Mouse (Mus musculus) midbrain, embryonic 15.5 days (tissue): ENCODE data around the gene Tspyl2. TPM values are rescaled to one million over a fixed set of nuclear protein-coding genes. Genes with fewer than 3 reads are reported as not detected.
A peak's percentile ranks its signal among the peaks of the same experiment; 100 is the strongest.
"Not testable (repeated sequence)": the region's sequence is repeated elsewhere in the genome, so short reads cannot be mapped to it uniquely, and the experiment has no call there.

Source experiments
- ATAC-seq: fragments of 200-750 bp; cut with Nextera tagmentation; replicated peaks from 2 replicates; pipeline ENCODE4 v1.8.0; 2017; ENCODE audit warnings: moderate TSS enrichment
- H3K27ac ChIP-seq: fragments of 300-500 bp; sonication (generic); 2 replicates; pipeline ENCODE4 v1.5.1; 2015; ENCODE audit warnings: mild to moderate bottlenecking, inconsistent platforms
- H3K27me3 ChIP-seq: fragments of 300-500 bp; sonication (generic); replicated peaks from 2 replicates; pipeline ENCODE4 v1.6.1; 2015; ENCODE audit warnings: inconsistent platforms
- H3K36me3 ChIP-seq: fragments of 300-500 bp; sonication (generic); replicated peaks from 2 replicates; pipeline ENCODE4 v1.6.1; 2015; ENCODE audit warnings: inconsistent platforms
- H3K4me1 ChIP-seq: fragments of 300-500 bp; sonication (generic); 2 replicates; pipeline ENCODE4 v1.6.1; 2015; ENCODE audit warnings: inconsistent platforms
- H3K4me2 ChIP-seq: fragments of 300-500 bp; sonication (generic); 2 replicates; pipeline ENCODE4 v1.6.1; 2015; ENCODE audit warnings: inconsistent platforms, mild to moderate bottlenecking, moderate library complexity
- H3K4me3 ChIP-seq: fragments of 300-500 bp; sonication (generic); 2 replicates; pipeline ENCODE4 v1.5.1; 2015; ENCODE audit warnings: mild to moderate bottlenecking, inconsistent platforms
- H3K9ac ChIP-seq: fragments of 300-500 bp; sonication (generic); 2 replicates; pipeline ENCODE4 v1.6.1; 2015; ENCODE audit warnings: mild to moderate bottlenecking, inconsistent platforms
- H3K9me3 ChIP-seq: fragments of 300-500 bp; sonication (generic); 2 replicates; pipeline ENCODE4 v1.6.1; 2016; ENCODE audit warnings: inconsistent platforms
- WGBS: fragments of 180-500 bp; shearing (Covaris S2); methylation state at CpG from one replicate; pipeline ENCODE4 v1.1.7; 2015; ENCODE audit warnings: mixed read lengths; 5-methylcytosine and 5-hydroxymethylcytosine counted together
- polyA plus RNA-seq: library from polyadenylated mRNA; unstranded; fragments of >200 nt; fragmentation: Nextera tagmentation; extraction: Ambion mirVana; gene quantifications from 2 replicates; pipeline ENCODE4 v1.2.1, GENCODE M21; 2015

The Tspyl2 gene
- polyA plus RNA-seq: 58.7 and 60.4 TPM in 2 replicates

DNA sequence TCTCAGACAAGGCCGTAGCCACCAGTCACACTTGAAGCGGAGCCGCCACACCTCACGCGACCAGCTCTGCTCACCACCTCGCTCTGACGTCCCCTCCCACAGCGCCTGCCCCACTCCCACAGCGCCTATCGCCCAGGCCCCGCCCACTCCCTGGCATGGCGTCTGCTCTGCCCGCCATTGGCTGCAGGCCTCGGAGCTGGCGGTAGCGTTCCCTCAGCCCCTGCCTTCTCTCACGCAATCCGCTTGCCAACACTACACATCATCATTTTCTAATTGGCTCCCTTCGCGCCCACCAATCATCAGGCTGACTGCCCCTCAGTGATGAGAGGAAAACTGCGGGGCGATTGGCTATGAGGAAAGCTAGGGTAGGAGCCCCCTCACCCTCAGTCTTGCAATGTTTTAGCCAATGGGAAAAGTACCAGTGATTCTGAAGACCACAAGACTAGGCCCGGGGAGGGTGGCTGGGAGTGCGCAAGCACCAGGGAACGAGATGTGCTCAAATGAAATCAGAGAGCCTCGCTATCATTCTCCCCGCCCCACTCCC lies at the start of gene Tspyl2:
Tspyl2 (minus strand) TSS at position 68 of the 544 bp plus-strand sequence.
- H3K27me3 ChIP-seq: peaks cover 38% of the 10 kb centered on the region
- 17% methylated on average over 20 of the region's 27 CpGs for WGBS
- ATAC-seq: peak; percentile 99

DNA sequence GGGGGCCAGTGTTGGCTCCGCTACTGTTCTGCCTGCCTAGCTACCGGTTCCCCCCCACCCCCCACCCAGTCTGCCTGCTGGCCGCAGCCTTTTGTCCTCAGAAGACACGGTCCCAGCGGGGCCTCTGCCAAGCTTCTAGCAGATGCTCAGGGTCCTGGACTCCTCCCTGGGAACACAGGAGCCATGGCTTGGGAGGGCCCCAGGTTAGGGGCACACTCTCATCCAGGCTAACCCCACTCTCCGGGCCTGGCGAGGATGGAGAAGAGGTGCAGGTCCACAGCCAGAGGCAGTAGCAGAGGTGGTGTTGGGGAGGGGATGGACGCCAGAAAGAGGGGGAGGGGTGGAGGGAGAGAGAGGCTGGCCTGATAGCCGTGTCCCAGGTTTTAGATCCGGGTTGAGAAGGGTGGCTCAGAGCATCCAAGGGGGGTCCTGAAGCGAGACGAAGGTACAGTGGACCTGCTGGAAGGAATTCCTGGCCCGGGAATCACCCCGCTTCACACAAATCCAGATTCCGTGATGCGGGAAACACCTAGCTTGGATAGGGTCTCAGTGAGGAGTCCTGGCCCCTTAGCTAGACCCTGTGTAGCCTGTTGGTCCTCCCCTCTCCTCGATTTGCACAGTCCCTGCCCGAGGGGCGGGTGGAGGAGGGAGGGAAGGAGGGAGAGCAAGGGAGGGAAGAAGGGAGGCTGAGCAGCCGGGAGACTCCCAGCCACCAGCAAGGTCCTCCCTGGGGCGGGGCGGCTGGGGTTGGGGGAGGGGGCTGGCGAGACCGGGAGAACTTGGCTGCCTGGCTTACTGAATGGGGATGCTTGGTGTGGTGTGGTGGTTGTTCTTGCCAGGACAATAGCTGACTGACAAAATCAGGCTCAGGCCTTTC lies 26.4 kb upstream of the Tspyl2 start, which contains the start of gene Gpr173:
Gpr173 (minus strand) TSS at position 308 of the 877 bp plus-strand sequence.
- H3K4me3 ChIP-seq: peak within 1 kb of the TSS; percentile 61
- H3K9me3 ChIP-seq: no peaks in the 10 kb centered on the region
- H3K27me3 ChIP-seq: peaks cover 27% of the 10 kb centered on the region
- peak; percentile 95 for ATAC-seq
- H3K36me3 ChIP-seq: no peaks in the 10 kb centered on the region
- 29% methylated on average over 22 of the region's 24 CpGs for WGBS
- H3K9ac ChIP-seq: peak within 1 kb of the TSS; percentile 69
- H3K4me1 ChIP-seq: peaks cover 26% of the 10 kb centered on the region
- H3K27ac ChIP-seq: peak within 1 kb of the TSS; percentile 84
- peak within 1 kb of the TSS; percentile 62 for H3K4me2 ChIP-seq

More for the DNA sequence above, at the start of gene Tspyl2:
- H3K4me2 ChIP-seq: peak within 1 kb of the TSS; percentile 60
- H3K4me1 ChIP-seq: peaks cover 23% of the 10 kb centered on the region
- H3K36me3 ChIP-seq: 0 out of 2 replicates have a peak, but pooled peaks cover 2% of the 10 kb centered on the region
- peak within 1 kb of the TSS; percentile 69 for H3K9ac ChIP-seq
- H3K27ac ChIP-seq: peak within 1 kb of the TSS; percentile 89
- H3K9me3 ChIP-seq: no peaks in the 10 kb centered on the region
- H3K4me3 ChIP-seq: peak within 1 kb of the TSS; percentile 58

DNA sequence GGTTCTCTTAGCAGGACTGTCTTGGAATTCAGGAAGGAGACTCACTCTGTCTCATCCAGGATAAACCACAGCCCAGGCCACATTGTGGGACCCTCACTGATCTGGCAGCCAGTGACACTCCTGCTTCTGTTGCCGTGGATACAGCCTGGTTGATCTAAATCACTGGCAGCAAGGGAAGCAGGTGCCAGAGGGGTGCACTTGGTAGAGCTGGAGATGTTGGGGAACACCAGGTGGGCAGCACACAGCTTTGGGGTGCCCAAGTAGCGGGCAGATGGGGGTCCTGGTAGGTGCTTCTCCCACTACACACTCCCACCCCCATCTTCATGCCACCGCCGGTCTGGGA lies 25.8 kb upstream of the Tspyl2 start:
- peaks cover 26% of the 10 kb centered on the region for H3K4me1 ChIP-seq
- peak overlapping the region; percentile 61 for H3K4me3 ChIP-seq
- H3K4me2 ChIP-seq: peak overlapping the region; percentile 62
- H3K27me3 ChIP-seq: peaks cover 29% of the 10 kb centered on the region
- peak overlapping the region; percentile 69 for H3K9ac ChIP-seq
- H3K27ac ChIP-seq: peak overlapping the region; percentile 84
- ATAC-seq: peak; percentile 67
- no peaks in the 10 kb centered on the region for H3K9me3 ChIP-seq
- no peaks in the 10 kb centered on the region for H3K36me3 ChIP-seq
- WGBS: 21% methylated on average over 4 of the region's 4 CpGs

DNA sequence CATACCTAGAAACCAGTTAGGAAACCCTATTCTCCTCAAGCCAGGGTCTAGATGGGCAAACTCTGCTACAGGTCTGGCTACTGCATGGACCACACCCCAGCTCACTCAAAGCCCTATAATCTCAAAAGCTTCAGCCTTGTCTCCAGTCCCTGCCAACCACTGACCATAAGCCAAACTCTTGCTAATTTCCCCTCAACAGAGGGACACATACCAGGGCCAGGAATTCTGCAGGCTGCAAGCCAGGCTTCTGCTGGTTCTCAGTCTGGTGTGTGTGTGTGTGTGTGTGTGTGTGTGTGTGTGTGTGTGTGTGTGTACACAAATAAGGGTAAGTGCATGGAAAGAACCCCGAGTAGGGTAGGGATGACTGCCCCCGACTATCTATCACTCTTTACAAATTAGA lies 24.2 kb upstream of the Tspyl2 start:
- no peaks in the 10 kb centered on the region for H3K36me3 ChIP-seq
- peak overlapping the region; percentile 62 for H3K4me2 ChIP-seq
- H3K4me1 ChIP-seq: peaks cover 26% of the 10 kb centered on the region
- H3K27me3 ChIP-seq: peaks cover 24% of the 10 kb centered on the region
- 79% methylated on average over 2 of the region's 2 CpGs for WGBS
- peak overlapping the region; percentile 61 for H3K4me3 ChIP-seq
- no peaks in the 10 kb centered on the region for H3K9me3 ChIP-seq
- no peak for ATAC-seq
- H3K9ac ChIP-seq: no peak overlapping the region
- no peak overlapping the region for H3K27ac ChIP-seq

DNA sequence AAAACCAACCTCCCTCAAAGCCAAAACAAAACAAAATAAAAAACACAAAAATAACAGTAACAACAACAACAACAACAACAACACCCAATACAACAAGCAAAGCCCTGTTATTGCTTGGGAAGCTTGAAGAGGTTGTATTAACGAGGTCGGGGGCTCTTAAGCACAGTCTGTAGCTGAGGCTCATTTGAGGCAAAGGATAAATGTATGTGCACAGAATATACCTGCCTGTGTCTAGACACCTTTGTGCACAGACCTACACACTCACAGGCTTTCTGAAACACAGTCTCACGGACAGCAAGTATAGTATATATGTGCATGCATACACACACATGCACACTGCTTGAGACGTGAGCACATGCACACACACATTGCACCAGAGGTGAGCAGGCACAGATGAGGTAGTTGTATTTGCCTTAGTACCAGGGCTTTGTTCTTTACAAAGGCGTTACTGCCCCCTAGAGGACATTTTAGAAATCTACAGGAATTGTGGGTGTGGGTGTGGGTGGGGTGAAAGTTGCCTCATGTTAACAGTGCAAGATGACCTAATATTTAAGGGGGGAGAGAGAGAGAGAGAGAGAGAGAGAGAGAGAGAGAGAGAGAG lies 10.4 kb upstream of the Tspyl2 start:
- Histone ChIP-seq H3K27me3 (peaks cover 18% of the 10 kb centered on the region), H3K36me3 (no peaks in the 10 kb centered on the region), H3K9me3 (no peaks in the 10 kb centered on the region), H3K9ac (no peak overlapping the region), H3K4me2 (no peak overlapping the region), H3K27ac (no peak overlapping the region), H3K4me1 (no peaks in the 10 kb centered on the region), H3K4me3 (no peak overlapping the region)
- ATAC-seq: peak; percentile 85
- WGBS: 28% methylated on average over 5 of the region's 5 CpGs

DNA sequence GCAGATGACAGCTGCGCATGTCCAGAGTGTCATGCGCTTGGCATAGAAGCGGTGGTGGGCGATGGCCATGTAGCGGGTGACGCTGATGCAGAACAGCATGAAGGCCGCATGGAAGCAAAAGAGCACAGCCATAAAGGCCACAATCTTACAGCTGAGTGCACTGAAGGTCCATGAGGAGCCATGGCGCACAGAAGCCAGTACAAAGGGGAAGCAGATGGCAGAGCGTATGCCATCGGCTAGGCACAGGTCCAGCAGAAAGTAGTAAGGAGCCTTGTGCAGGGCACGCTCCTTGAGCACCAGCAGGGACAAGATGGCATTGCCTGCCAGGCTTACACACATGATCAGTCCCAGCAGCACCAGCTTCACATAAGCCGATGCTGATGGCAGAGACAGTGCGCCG lies 4.8 kb upstream of the Tspyl2 start:
- Histone ChIP-seq H3K9ac (no peak overlapping the region), H3K36me3 (0 out of 2 replicates have a peak, but pooled peaks cover 2% of the 10 kb centered on the region), H3K4me3 (no peak overlapping the region), H3K4me1 (no peaks in the 10 kb centered on the region), H3K27me3 (peaks cover 45% of the 10 kb centered on the region), H3K4me2 (no peak overlapping the region), H3K27ac (no peak overlapping the region), H3K9me3 (no peaks in the 10 kb centered on the region)
- no peak for ATAC-seq
- WGBS: 94% methylated on average over 14 of the region's 14 CpGs

DNA sequence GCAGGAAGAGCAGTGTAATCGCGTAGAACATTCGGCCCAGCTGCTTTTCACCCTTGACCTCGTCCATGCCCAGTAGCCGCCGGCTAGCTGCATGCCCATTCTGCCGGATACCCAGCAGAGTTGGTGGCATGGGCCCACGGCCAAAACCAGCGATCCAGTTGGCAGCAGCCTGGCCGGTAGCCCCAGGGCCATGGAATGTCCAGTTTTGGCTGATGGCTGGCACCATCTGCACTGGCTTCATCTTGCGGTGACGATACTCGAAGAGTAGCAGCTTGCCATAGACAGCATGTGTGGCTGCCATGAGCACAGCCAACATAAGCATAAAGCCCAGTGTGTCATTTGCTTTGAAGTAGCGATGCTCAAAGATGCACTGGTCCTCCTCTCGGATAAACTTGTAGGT lies 4.4 kb upstream of the Tspyl2 start:
- Histone ChIP-seq H3K27me3 (peaks cover 45% of the 10 kb centered on the region), H3K36me3 (0 out of 2 replicates have a peak, but pooled peaks cover 2% of the 10 kb centered on the region), H3K4me2 (no peak overlapping the region), H3K4me3 (no peak overlapping the region), H3K9ac (no peak overlapping the region), H3K4me1 (no peaks in the 10 kb centered on the region), H3K9me3 (no peaks in the 10 kb centered on the region), H3K27ac (no peak overlapping the region)
- 93% methylated on average over 15 of the region's 15 CpGs for WGBS
- ATAC-seq: no peak

DNA sequence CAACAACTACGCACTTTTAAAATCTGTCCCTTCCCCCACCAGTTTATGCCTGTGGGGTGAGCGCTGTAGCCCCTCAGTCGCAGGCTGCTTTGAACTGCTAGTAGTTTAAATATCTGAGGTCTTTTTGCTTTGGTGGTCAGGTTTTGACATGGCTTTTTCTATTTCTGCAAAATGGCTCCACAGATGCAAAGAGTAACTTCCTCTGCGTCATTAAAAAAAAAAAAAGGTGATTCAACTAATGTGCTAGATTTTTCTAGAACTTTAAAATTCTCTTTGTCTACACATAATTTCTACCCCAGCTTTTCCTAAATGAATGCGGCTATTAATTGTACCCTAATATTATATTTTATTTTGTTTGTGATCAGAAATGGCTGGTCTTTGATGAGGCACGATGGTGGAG lies 678 bp upstream of the Tspyl2 start:
- Histone ChIP-seq H3K4me2 (peak overlapping the region; percentile 49), H3K27ac (peak overlapping the region; percentile 89), H3K9ac (0 out of 2 replicates have a peak overlapping the region, but pooled peaks have one; percentile 17), H3K27me3 (peaks cover 39% of the 10 kb centered on the region), H3K4me3 (peak overlapping the region; percentile 58), H3K36me3 (0 out of 2 replicates have a peak, but pooled peaks cover 2% of the 10 kb centered on the region), H3K4me1 (peaks cover 18% of the 10 kb centered on the region), H3K9me3 (no peaks in the 10 kb centered on the region)
- 35% methylated on average over 6 of the region's 6 CpGs for WGBS
- no peak for ATAC-seq

DNA sequence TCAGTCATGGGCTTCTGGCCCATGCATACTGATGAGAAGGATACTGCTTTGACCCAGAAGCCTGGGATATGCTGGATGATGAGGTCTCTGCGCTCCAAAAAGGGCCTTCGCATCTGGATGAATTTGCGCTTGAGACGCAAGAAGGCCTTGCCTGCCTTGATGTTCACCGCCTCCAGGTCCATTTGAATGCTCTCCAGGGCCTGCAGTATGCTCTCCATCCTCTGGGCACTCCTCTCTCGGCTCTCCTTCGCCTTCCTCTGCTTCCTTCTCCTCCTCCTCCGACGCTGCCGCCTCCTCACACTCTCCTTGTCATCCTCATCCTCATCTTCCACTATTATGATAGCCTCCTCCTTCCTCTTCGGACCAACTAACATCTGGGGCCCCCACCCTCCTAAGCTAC lies 729 bp downstream of the Tspyl2 start:
- Histone ChIP-seq H3K27ac (peak overlapping the region; percentile 89), H3K4me1 (peaks cover 30% of the 10 kb centered on the region), H3K4me2 (peak overlapping the region; percentile 60), H3K36me3 (0 out of 2 replicates have a peak, but pooled peaks cover 2% of the 10 kb centered on the region), H3K9me3 (no peaks in the 10 kb centered on the region), H3K9ac (peak overlapping the region; percentile 69), H3K27me3 (peaks cover 38% of the 10 kb centered on the region), H3K4me3 (peak overlapping the region; percentile 58)
- no peak for ATAC-seq
- 30% methylated on average over 11 of the region's 11 CpGs for WGBS

DNA sequence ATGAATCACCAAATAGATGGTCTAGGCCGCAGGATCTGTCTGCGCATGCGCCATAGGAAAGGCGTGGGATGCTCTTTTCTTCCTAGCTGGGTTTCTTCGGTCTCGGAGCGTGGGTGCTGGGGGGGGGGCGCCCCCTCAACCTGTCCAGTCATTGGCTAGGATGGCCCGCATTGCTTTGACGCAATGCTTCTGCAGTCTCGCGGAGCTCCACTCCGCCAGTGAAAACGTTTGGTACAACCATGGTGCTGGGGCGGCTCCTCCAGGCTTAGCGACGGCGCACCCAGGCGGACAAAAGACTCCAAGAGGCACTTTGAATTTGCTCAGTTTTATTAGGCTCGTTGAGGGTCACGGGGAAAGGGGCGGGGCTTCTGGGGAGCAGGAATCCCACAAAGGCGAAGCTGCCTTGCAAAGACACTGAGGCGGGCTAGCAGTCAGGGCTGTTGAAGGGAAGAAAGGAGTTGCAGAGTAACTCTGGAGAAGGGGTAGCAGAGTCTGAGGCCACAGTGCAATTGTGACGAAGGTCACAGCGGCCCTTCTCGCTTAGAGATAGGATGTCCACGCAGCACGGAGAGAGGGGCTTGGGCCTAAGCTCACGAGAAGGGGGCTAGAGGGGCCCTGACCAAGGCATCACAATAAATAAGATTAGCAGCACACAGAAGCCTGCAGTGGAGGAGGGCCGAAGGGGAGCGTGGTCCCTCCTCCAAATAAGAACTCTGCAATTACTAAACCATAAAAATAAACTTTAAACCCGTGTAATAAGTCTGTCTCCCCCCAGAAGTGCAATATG lies 5.5 kb downstream of the Tspyl2 start:
- Histone ChIP-seq H3K36me3 (no peaks in the 10 kb centered on the region), H3K27me3 (peaks cover 25% of the 10 kb centered on the region; the same call in 1 of the 2 replicates), H3K4me1 (peaks cover 30% of the 10 kb centered on the region), H3K9me3 (no peaks in the 10 kb centered on the region), H3K9ac (peak overlapping the region; percentile 51), H3K4me3 (peak overlapping the region; percentile 19), H3K27ac (peak overlapping the region; percentile 92), H3K4me2 (peak overlapping the region; percentile 52)
- 13% methylated on average over 33 of the region's 33 CpGs for WGBS
- peak; percentile 99 for ATAC-seq

DNA sequence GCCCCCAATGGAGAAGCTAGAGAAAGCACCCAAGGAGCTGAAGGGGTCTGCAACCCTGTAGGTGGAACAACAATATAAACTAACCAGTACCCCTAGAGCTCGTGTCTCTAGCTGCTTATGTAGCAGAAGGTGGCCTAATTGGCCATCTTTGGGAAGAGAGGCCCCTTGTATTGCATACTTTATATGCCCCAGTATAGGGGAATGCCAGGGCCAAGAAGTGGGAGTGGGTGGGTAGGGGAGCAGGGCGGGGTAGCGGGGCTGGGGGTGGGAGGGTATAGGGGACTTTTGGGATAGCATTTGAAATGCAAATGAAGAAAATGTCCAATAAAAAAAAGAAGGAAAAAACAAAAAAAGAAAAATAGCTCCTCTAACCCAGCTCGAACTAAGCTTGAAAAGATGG lies 6.1 kb downstream of the Tspyl2 start:
- H3K9me3 ChIP-seq, H3K4me3 ChIP-seq, H3K36me3 ChIP-seq, H3K9ac ChIP-seq: not testable (repeated sequence)
- 46% methylated on average over 4 of the region's 4 CpGs for WGBS
- peak; percentile 51 for ATAC-seq
- Histone ChIP-seq H3K27me3 (peaks cover 24% of the 10 kb centered on the region), H3K27ac (peak overlapping the region; percentile 92), H3K4me1 (peaks cover 26% of the 10 kb centered on the region), H3K4me2 (peak overlapping the region; percentile 27; the same call in 1 of the 2 replicates)
